Mouse (Mus musculus) heart, embryonic 11.5 days (tissue): ENCODE data around the gene Ccl5. TPM values are rescaled to one million over a fixed set of nuclear protein-coding genes. Genes with fewer than 3 reads are reported as not detected.

Experiments used
- ATAC-seq: fragments of 200-750 bp; cut with Nextera tagmentation; replicated peaks from 2 replicates; pipeline ENCODE4 v1.8.0; 2017; ENCODE audit warnings: moderate library complexity; ENCODE audit not compliant: insufficient number of reproducible peaks, low FRiP score, low TSS enrichment
- H3K27ac ChIP-seq: fragments of 300-500 bp; sonication (generic); 2 replicates; pipeline ENCODE4 v1.5.1; 2014; ENCODE audit warnings: mild to moderate bottlenecking, low read depth, low read length
- H3K27me3 ChIP-seq: fragments of 300-500 bp; sonication (generic); 2 replicates; pipeline ENCODE4 v1.6.1; 2014; ENCODE audit warnings: mild to moderate bottlenecking, low read length, mixed read lengths; ENCODE audit not compliant: control insufficient read depth, insufficient read depth
- H3K36me3 ChIP-seq: fragments of 300-500 bp; sonication (generic); 2 replicates; pipeline ENCODE4 v1.6.1; 2014; ENCODE audit warnings: mild to moderate bottlenecking, low read length, moderate library complexity, mixed read lengths; ENCODE audit not compliant: control insufficient read depth, insufficient read depth
- H3K4me1 ChIP-seq: fragments of 300-500 bp; sonication (generic); 2 replicates; pipeline ENCODE4 v1.6.1; 2014; ENCODE audit warnings: low read length; ENCODE audit not compliant: control insufficient read depth, insufficient read depth
- H3K4me2 ChIP-seq: fragments of 300-500 bp; sonication (generic); 2 replicates; pipeline ENCODE4 v1.6.1; 2014; ENCODE audit warnings: mild to moderate bottlenecking, moderate library complexity
- H3K4me3 ChIP-seq: fragments of 300-500 bp; sonication (generic); 2 replicates; pipeline ENCODE4 v1.5.1; 2014; ENCODE audit warnings: low read depth, low read length
- H3K9ac ChIP-seq: fragments of 300-500 bp; sonication (generic); 2 replicates; pipeline ENCODE4 v1.6.1; 2014; ENCODE audit warnings: mild to moderate bottlenecking, low read depth, low read length, moderate library complexity
- H3K9me3 ChIP-seq: fragments of 300-500 bp; sonication (generic); replicated peaks from 2 replicates; pipeline ENCODE4 v1.6.1; 2016; ENCODE audit warnings: low read length; ENCODE audit not compliant: control insufficient read depth
- WGBS: fragments of 180-500 bp; shearing (Covaris S2); extraction: QIAGEN DNeasy Blood & Tissue Kit; methylation state at CpG from one replicate; pipeline ENCODE4 v1.1.7; 2014; ENCODE audit not compliant: insufficient replicate concordance; 5-methylcytosine and 5-hydroxymethylcytosine counted together
- polyA plus RNA-seq: library from polyadenylated mRNA; unstranded; fragments of >200 nt; fragmentation: Nextera tagmentation; extraction: Ambion mirVana; gene quantifications from 2 replicates; pipeline ENCODE4 v1.2.1, GENCODE M21; 2014

The Ccl5 gene
- polyA plus RNA-seq: 0.35 TPM in 1 of 2 replicates, not detected in the other

- Histone ChIP-seq H3K9ac (no peak within 1 kb of the TSS), H3K9me3 (no peaks in the 10 kb centered on the region), H3K27me3 (no peaks in the 10 kb centered on the region), H3K27ac (no peak within 1 kb of the TSS), H3K4me1 (peaks cover 6% of the 10 kb centered on the region), H3K4me3 (no peak within 1 kb of the TSS), H3K36me3 (no peaks in the 10 kb centered on the region), H3K4me2 (no peak within 1 kb of the TSS)
- ATAC-seq: no peak
- 76% methylated on average over 5 of the region's 5 CpGs for WGBS
These were observed at the start of gene Ccl5 for GRCm38 (mm10) chr11:83530360-83530759. TSS of gene Ccl5 (minus strand) at chr11:83530518.

- ATAC-seq: no peak
- Histone ChIP-seq H3K4me2 (no peak overlapping the region), H3K9ac (no peak overlapping the region), H3K27me3 (no peaks in the 10 kb centered on the region), H3K36me3 (no peaks in the 10 kb centered on the region), H3K9me3 (no peaks in the 10 kb centered on the region), H3K27ac (no peak overlapping the region), H3K4me3 (no peak overlapping the region), H3K4me1 (no peaks in the 10 kb centered on the region)
- WGBS: 67% methylated on average over 3 of the region's 3 CpGs
These were observed 48.7 kb upstream of the Ccl5 start for GRCm38 (mm10) chr11:83578999-83579398.

- Histone ChIP-seq H3K9ac (no peak within 1 kb of the TSS), H3K4me1 (no peaks in the 10 kb centered on the region), H3K36me3 (no peaks in the 10 kb centered on the region), H3K4me3 (no peak within 1 kb of the TSS), H3K27me3 (no peaks in the 10 kb centered on the region), H3K4me2 (no peak within 1 kb of the TSS), H3K9me3 (no peaks in the 10 kb centered on the region), H3K27ac (no peak within 1 kb of the TSS)
- ATAC-seq: no peak
- 55% methylated on average over 2 of the region's 2 CpGs for WGBS
These were observed 48.0 kb upstream of the Ccl5 start, which contains the start of gene Ccl9 for GRCm38 (mm10) chr11:83578186-83578760. TSS of gene Ccl9 (minus strand) at chr11:83578636.

GRCm38 (mm10) chr11:83576927-83577555, 46.7 kb upstream of the Ccl5 start:
- H3K27me3 ChIP-seq: no peaks in the 10 kb centered on the region
- no peak overlapping the region for H3K27ac ChIP-seq
- WGBS: 68% methylated on average over 4 of the region's 4 CpGs
- no peak for ATAC-seq
- no peak overlapping the region for H3K4me2 ChIP-seq
- no peak overlapping the region for H3K4me3 ChIP-seq
- no peak overlapping the region for H3K9ac ChIP-seq
- no peaks in the 10 kb centered on the region for H3K9me3 ChIP-seq
- no peaks in the 10 kb centered on the region for H3K36me3 ChIP-seq
- H3K4me1 ChIP-seq: no peaks in the 10 kb centered on the region

- no peak overlapping the region for H3K9ac ChIP-seq
- 56% methylated on average over 9 of the region's 9 CpGs for WGBS
- H3K27me3 ChIP-seq: no peaks in the 10 kb centered on the region
- H3K9me3 ChIP-seq: no peaks in the 10 kb centered on the region
- H3K4me1 ChIP-seq: no peaks in the 10 kb centered on the region
- no peaks in the 10 kb centered on the region for H3K36me3 ChIP-seq
- no peak for ATAC-seq
- no peak overlapping the region for H3K4me2 ChIP-seq
- no peak overlapping the region for H3K4me3 ChIP-seq
- no peak overlapping the region for H3K27ac ChIP-seq
These were observed 42.5 kb upstream of the Ccl5 start for GRCm38 (mm10) chr11:83572834-83573233.

- H3K4me3 ChIP-seq: no peak overlapping the region
- H3K4me1 ChIP-seq: no peaks in the 10 kb centered on the region
- ATAC-seq: no peak
- H3K36me3 ChIP-seq: no peaks in the 10 kb centered on the region
- H3K9ac ChIP-seq: no peak overlapping the region
- H3K27me3 ChIP-seq: no peaks in the 10 kb centered on the region
- WGBS: 81% methylated on average over 8 of the region's 8 CpGs
- H3K27ac ChIP-seq: no peak overlapping the region
- H3K9me3 ChIP-seq: no peaks in the 10 kb centered on the region
- H3K4me2 ChIP-seq: no peak overlapping the region
These were observed 41.9 kb upstream of the Ccl5 start for GRCm38 (mm10) chr11:83572223-83572622.

GRCm38 (mm10) chr11:83570189-83570588, 39.9 kb upstream of the Ccl5 start:
- no peaks in the 10 kb centered on the region for H3K4me1 ChIP-seq
- H3K9me3 ChIP-seq: no peaks in the 10 kb centered on the region
- no peaks in the 10 kb centered on the region for H3K36me3 ChIP-seq
- WGBS: 85% methylated on average over 2 of the region's 2 CpGs
- no peak for ATAC-seq
- no peaks in the 10 kb centered on the region for H3K27me3 ChIP-seq
- no peak overlapping the region for H3K27ac ChIP-seq
- H3K4me2 ChIP-seq: no peak overlapping the region
- H3K4me3 ChIP-seq: no peak overlapping the region
- no peak overlapping the region for H3K9ac ChIP-seq

GRCm38 (mm10) chr11:83569249-83569648, 38.9 kb upstream of the Ccl5 start:
- no peaks in the 10 kb centered on the region for H3K9me3 ChIP-seq
- WGBS: 82% methylated on average over 7 of the region's 7 CpGs
- no peak overlapping the region for H3K4me3 ChIP-seq

GRCm38 (mm10) chr11:83568786-83569185, 38.5 kb upstream of the Ccl5 start:
- Histone ChIP-seq H3K9ac (no peak overlapping the region), H3K4me1 (no peaks in the 10 kb centered on the region), H3K27ac (no peak overlapping the region), H3K36me3 (no peaks in the 10 kb centered on the region), H3K27me3 (no peaks in the 10 kb centered on the region), H3K4me3 (no peak overlapping the region), H3K9me3 (no peaks in the 10 kb centered on the region), H3K4me2 (no peak overlapping the region)
- 80% methylated on average over 3 of the region's 3 CpGs for WGBS
- ATAC-seq: no peak

More at GRCm38 (mm10) chr11:83569249-83569648, 38.9 kb upstream of the Ccl5 start:
- ATAC-seq: no peak
- no peak overlapping the region for H3K27ac ChIP-seq
- H3K27me3 ChIP-seq: no peaks in the 10 kb centered on the region
- no peak overlapping the region for H3K4me2 ChIP-seq
- H3K9ac ChIP-seq: no peak overlapping the region
- H3K36me3 ChIP-seq: no peaks in the 10 kb centered on the region
- no peaks in the 10 kb centered on the region for H3K4me1 ChIP-seq
